Mouse (Mus musculus): ENCODE results near the gene Olfr19. TPM values are rescaled to one million over a fixed set of nuclear protein-coding genes. Genes with fewer than 3 reads are reported as not detected.
"Not testable (repeated sequence)": the region's sequence is repeated elsewhere in the genome, so short reads cannot be mapped to it uniquely, and the experiment has no call there.

The Olfr19 gene
- not detected in 2 replicates for polyA plus RNA-seq (2015; fragmentation: Nextera tagmentation; extraction: Ambion mirVana)

GRCm38 (mm10) chr16:16676305-16676704 is at the start of gene Olfr19:
Gene Olfr19 (minus strand): TSS chr16:16676405.
- 61% methylated on average over 2 of the region's 2 CpGs for WGBS

GRCm38 (mm10) chr16:16684975-16685374 is 8.8 kb upstream of the Olfr19 start:
- no peak overlapping the region for H3K4me3 ChIP-seq (ENCODE audit: low read depth, low read length)
- H3K36me3 ChIP-seq (ENCODE audit: control insufficient read depth, insufficient read depth, low read length) = no peaks in the 10 kb centered on the region
- no peaks in the 10 kb centered on the region for H3K27me3 ChIP-seq (ENCODE audit: control insufficient read depth, insufficient read depth, low read depth, low read length)
- no peak overlapping the region for H3K9ac ChIP-seq (ENCODE audit: low read depth, low read length)
- H3K4me2 ChIP-seq (ENCODE audit: low read length) = no peak overlapping the region
- 70% methylated on average over 3 of the region's 3 CpGs for WGBS
- no peak for ATAC-seq
- H3K4me1 ChIP-seq (ENCODE audit: control insufficient read depth, insufficient read depth, low read length) = no peaks in the 10 kb centered on the region
- H3K27ac ChIP-seq (ENCODE audit: low read length) = no peak overlapping the region
- no peaks in the 10 kb centered on the region for H3K9me3 ChIP-seq (replicated peaks; ENCODE audit: control insufficient read depth, low read length, poor library complexity, severe bottlenecking)

More at GRCm38 (mm10) chr16:16676305-16676704, at the start of gene Olfr19:
- no peak within 1 kb of the TSS for H3K4me3 ChIP-seq (ENCODE audit: low read depth, low read length)
- ATAC-seq = no peak
- H3K4me1 ChIP-seq (ENCODE audit: control insufficient read depth, insufficient read depth, low read length) = no peaks in the 10 kb centered on the region
- no peak within 1 kb of the TSS for H3K4me2 ChIP-seq (ENCODE audit: low read length)
- H3K9ac ChIP-seq (ENCODE audit: low read depth, low read length) = no peak within 1 kb of the TSS
- no peaks in the 10 kb centered on the region for H3K9me3 ChIP-seq (replicated peaks; ENCODE audit: control insufficient read depth, low read length, poor library complexity, severe bottlenecking)
- H3K27me3 ChIP-seq (ENCODE audit: control insufficient read depth, insufficient read depth, low read depth, low read length) = no peaks in the 10 kb centered on the region
- H3K36me3 ChIP-seq (ENCODE audit: control insufficient read depth, insufficient read depth, low read length) = no peaks in the 10 kb centered on the region
- H3K27ac ChIP-seq (ENCODE audit: low read length) = no peak within 1 kb of the TSS

GRCm38 (mm10) chr16:16684053-16684452 is 7.8 kb upstream of the Olfr19 start:
- no peak for ATAC-seq
- no peak overlapping the region for H3K27ac ChIP-seq (ENCODE audit: low read length)
- H3K36me3 ChIP-seq (ENCODE audit: control insufficient read depth, insufficient read depth, low read length) = no peaks in the 10 kb centered on the region
- H3K9me3 ChIP-seq (replicated peaks; ENCODE audit: control insufficient read depth, low read length, poor library complexity, severe bottlenecking) = no peaks in the 10 kb centered on the region
- no peaks in the 10 kb centered on the region for H3K27me3 ChIP-seq (ENCODE audit: control insufficient read depth, insufficient read depth, low read depth, low read length)
- WGBS = 74% methylated on average over 2 of the region's 2 CpGs
- H3K9ac ChIP-seq (ENCODE audit: low read depth, low read length) = no peak overlapping the region
- H3K4me1 ChIP-seq (ENCODE audit: control insufficient read depth, insufficient read depth, low read length) = no peaks in the 10 kb centered on the region
- no peak overlapping the region for H3K4me3 ChIP-seq (ENCODE audit: low read depth, low read length)
- H3K4me2 ChIP-seq (ENCODE audit: low read length) = no peak overlapping the region

GRCm38 (mm10) chr16:16664994-16665393 is 11.2 kb downstream of the Olfr19 start:
- no peaks in the 10 kb centered on the region for H3K36me3 ChIP-seq (ENCODE audit: control insufficient read depth, insufficient read depth, low read length)
- H3K4me2 ChIP-seq (ENCODE audit: low read length) = no peak overlapping the region
- H3K27me3 ChIP-seq (ENCODE audit: control insufficient read depth, insufficient read depth, low read depth, low read length) = no peaks in the 10 kb centered on the region
- 86% methylated on average over 4 of the region's 4 CpGs for WGBS
- H3K4me1 ChIP-seq (ENCODE audit: control insufficient read depth, insufficient read depth, low read length) = no peaks in the 10 kb centered on the region
- H3K27ac ChIP-seq (ENCODE audit: low read length) = no peak overlapping the region
- H3K4me3 ChIP-seq (ENCODE audit: low read depth, low read length) = no peak overlapping the region
- H3K9me3 ChIP-seq (replicated peaks; ENCODE audit: control insufficient read depth, low read length, poor library complexity, severe bottlenecking) = no peaks in the 10 kb centered on the region
- no peak for ATAC-seq
- no peak overlapping the region for H3K9ac ChIP-seq (ENCODE audit: low read depth, low read length)

GRCm38 (mm10) chr16:16664516-16664915 is 11.7 kb downstream of the Olfr19 start:
- not testable (repeated sequence) for H3K4me1 ChIP-seq (ENCODE audit: control insufficient read depth, insufficient read depth, low read length); H3K27ac ChIP-seq (ENCODE audit: low read length); H3K36me3 ChIP-seq (ENCODE audit: control insufficient read depth, insufficient read depth, low read length); H3K9me3 ChIP-seq (replicated peaks; ENCODE audit: control insufficient read depth, low read length, poor library complexity, severe bottlenecking); H3K9ac ChIP-seq (ENCODE audit: low read depth, low read length); H3K4me2 ChIP-seq (ENCODE audit: low read length); ATAC-seq; H3K4me3 ChIP-seq (ENCODE audit: low read depth, low read length); H3K27me3 ChIP-seq (ENCODE audit: control insufficient read depth, insufficient read depth, low read depth, low read length)

GRCm38 (mm10) chr16:16645148-16645547 is 31.1 kb downstream of the Olfr19 start:
- Histone ChIP-seq H3K4me1 (ENCODE audit: control insufficient read depth, insufficient read depth, low read length) (no peaks in the 10 kb centered on the region), H3K4me2 (ENCODE audit: low read length) (no peak overlapping the region), H3K9ac (ENCODE audit: low read depth, low read length) (no peak overlapping the region), H3K36me3 (ENCODE audit: control insufficient read depth, insufficient read depth, low read length) (no peaks in the 10 kb centered on the region), H3K9me3 (replicated peaks; ENCODE audit: control insufficient read depth, low read length, poor library complexity, severe bottlenecking) (no peaks in the 10 kb centered on the region), H3K27ac (ENCODE audit: low read length) (no peak overlapping the region), H3K27me3 (ENCODE audit: control insufficient read depth, insufficient read depth, low read depth, low read length) (no peaks in the 10 kb centered on the region), H3K4me3 (ENCODE audit: low read depth, low read length) (no peak overlapping the region)
- WGBS = 85% methylated on average over 1 of the region's 1 CpGs
- ATAC-seq = no peak

- H3K27ac ChIP-seq (ENCODE audit: low read length) = no peak overlapping the region
- no peaks in the 10 kb centered on the region for H3K4me1 ChIP-seq (ENCODE audit: control insufficient read depth, insufficient read depth, low read length)
- H3K9me3 ChIP-seq (replicated peaks; ENCODE audit: control insufficient read depth, low read length, poor library complexity, severe bottlenecking) = 0 out of 2 replicates have a peak, but pooled peaks cover 4% of the 10 kb centered on the region
- no peak for ATAC-seq
- H3K36me3 ChIP-seq (ENCODE audit: control insufficient read depth, insufficient read depth, low read length) = no peaks in the 10 kb centered on the region
- H3K27me3 ChIP-seq (ENCODE audit: control insufficient read depth, insufficient read depth, low read depth, low read length) = no peaks in the 10 kb centered on the region
- H3K4me2 ChIP-seq (ENCODE audit: low read length) = no peak overlapping the region
- H3K4me3 ChIP-seq (ENCODE audit: low read depth, low read length) = no peak overlapping the region
- no peak overlapping the region for H3K9ac ChIP-seq (ENCODE audit: low read depth, low read length)
Measured at GRCm38 (mm10) chr16:16633730-16634129, 42.5 kb downstream of the Olfr19 start.

Other genes with a start within 250 kb of the Olfr19 start
- gene Fgd4, start 75.9 kb downstream of the Olfr19 start, polyA plus RNA-seq (2015; fragmentation: Nextera tagmentation; extraction: Ambion mirVana) = 17.0 and 22.3 TPM in 2 replicates
- gene Spag6l, start 153.1 kb upstream of the Olfr19 start, polyA plus RNA-seq (2015; fragmentation: Nextera tagmentation; extraction: Ambion mirVana) = 24.0 and 24.5 TPM in 2 replicates
- not detected in 2 replicates for gene Igll1, start 187.6 kb upstream of the Olfr19 start, polyA plus RNA-seq (2015; fragmentation: Nextera tagmentation; extraction: Ambion mirVana)
- 72.5 and 73.1 TPM in 2 replicates for gene Top3b, start 194.3 kb upstream of the Olfr19 start, polyA plus RNA-seq (2015; fragmentation: Nextera tagmentation; extraction: Ambion mirVana)
- 0.70 and 0.95 TPM in 2 replicates for gene Vpreb1, start 194.4 kb upstream of the Olfr19 start, polyA plus RNA-seq (2015; fragmentation: Nextera tagmentation; extraction: Ambion mirVana)
- gene Ppm1f, start 220.1 kb upstream of the Olfr19 start, polyA plus RNA-seq (2015; fragmentation: Nextera tagmentation; extraction: Ambion mirVana) = 29.3 and 30.0 TPM in 2 replicates

Measured in midbrain, embryonic 16.5 days (tissue).